Mouse (Mus musculus): ENCODE results near the gene Fam216a.
"Not testable (repeated sequence)": the region's sequence is repeated elsewhere in the genome, so short reads cannot be mapped to it uniquely, and the experiment has no call there.

Fam216a gene

GRCm38 (mm10) chr5:122324608-122325431 is 47.3 kb downstream of the Fam216a start:
- no peak for DNase-seq (ENCODE audit: low spot score in 2 of 2)

GRCm38 (mm10) chr5:122323523-122323922 is 48.6 kb downstream of the Fam216a start:
- no peak for DNase-seq (ENCODE audit: low spot score in 2 of 2)

- DNase-seq (ENCODE audit: low spot score in 2 of 2) = no peak
Measured at GRCm38 (mm10) chr5:122320205-122320781, 51.9 kb downstream of the Fam216a start.

GRCm38 (mm10) chr5:122319474-122320204 is 52.5 kb downstream of the Fam216a start:
- no peak for DNase-seq (ENCODE audit: low spot score in 2 of 2)

GRCm38 (mm10) chr5:122318976-122319375 is 53.2 kb downstream of the Fam216a start:
- not testable (repeated sequence) for DNase-seq (ENCODE audit: low spot score in 2 of 2)

GRCm38 (mm10) chr5:122318100-122318499 is 54.1 kb downstream of the Fam216a start:
- DNase-seq (ENCODE audit: low spot score in 2 of 2) = peak; percentile 82 to 83

GRCm38 (mm10) chr5:122317329-122318045 is 54.7 kb downstream of the Fam216a start:
- peak; percentile 23 to 38 for DNase-seq (ENCODE audit: low spot score in 2 of 2)

- peak; percentile 72 to 74 for DNase-seq (ENCODE audit: low spot score in 2 of 2)
Measured at GRCm38 (mm10) chr5:122314966-122315667, 57.0 kb downstream of the Fam216a start.
